Mouse (Mus musculus) liver, embryonic 14.5 days (tissue): ENCODE measurements around the gene Lmntd1.
A peak's percentile ranks its signal among the peaks of the same experiment; 100 is the strongest.

Experiments used
- CTCF ChIP-seq: IDR thresholded peaks from 2 replicates; pipeline ENCODE4 v1.5.1; 2016; ENCODE audit warnings: antibody characterized with exemption, low read depth, control low read depth
- EP300 ChIP-seq: IDR thresholded peaks from 2 replicates; pipeline ENCODE4 v1.6.1; 2016; ENCODE audit warnings: antibody characterized with exemption, low read depth

GRCm38 (mm10) chr6:145417014-145417719 is 197.0 kb downstream of the Lmntd1 start:
- TF ChIP-seq CTCF (peak; percentile 80), EP300 (no peak)
